ENCODE assay signal across 23 mouse cellular contexts in the genomic region with DNA sequence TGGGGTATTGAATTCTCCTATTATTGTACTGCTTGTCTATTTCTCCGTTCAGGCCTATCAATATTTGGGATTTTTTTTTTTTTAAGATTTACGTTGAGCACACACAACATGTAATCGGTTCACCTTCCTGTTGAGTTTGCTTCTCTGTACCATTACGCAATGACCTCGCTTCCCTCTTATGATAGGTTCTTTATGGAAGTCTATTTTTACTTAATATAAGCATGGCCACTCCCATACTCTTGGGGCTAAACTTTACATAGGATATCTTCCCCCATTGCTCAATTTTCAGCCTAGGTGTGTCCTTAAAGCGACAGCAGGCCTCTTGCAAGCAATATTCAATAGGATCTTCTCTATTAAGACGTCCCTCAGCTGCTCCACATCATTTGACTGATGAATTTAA.
DNase-seq lines count a peak whose midpoint lies in the region; ATAC-seq and TF ChIP-seq lines count a peak whose summit lies in the region.
"Had no signal": no experiment of that assay in that cellular context is flagged by ENCODE, and none has a peak within 500 bp of the region (broad histone marks: within the 10 kb centered on the region; RNA-seq: fewer than 3 reads in every experiment).

No protein-coding gene starts in this region.

- H3K9ac ChIP-seq in midbrain, embryonic 11.5 days (ENCODE audit: low read length) = no peak overlapping the region
- H3K9ac ChIP-seq in midbrain, embryonic 14.5 days (replicated peaks; ENCODE audit: low read length) = no peak overlapping the region
- no peak overlapping the region for H3K9ac ChIP-seq in intestine, postnatal 0 days (ENCODE audit: low read depth, low read length)
- H3K9ac ChIP-seq in hindbrain, embryonic 11.5 days (ENCODE audit: low read depth, low read length) = no peak overlapping the region
- H3K9ac ChIP-seq: embryonic facial prominence, embryonic 12.5 days; forebrain, embryonic 13.5 days; forebrain, embryonic 15.5 days; forebrain, postnatal 0 days had no signal

- H3K9me3 ChIP-seq in midbrain, embryonic 11.5 days (ENCODE audit: control insufficient read depth, low read length) = no peaks in the 10 kb centered on the region
- H3K9me3 ChIP-seq in midbrain, embryonic 14.5 days (ENCODE audit: control insufficient read depth, low read length) = no peaks in the 10 kb centered on the region
- no peaks in the 10 kb centered on the region for H3K9me3 ChIP-seq in intestine, postnatal 0 days (ENCODE audit: control insufficient read depth)
- no peaks in the 10 kb centered on the region for H3K9me3 ChIP-seq in hindbrain, embryonic 11.5 days (ENCODE audit: control insufficient read depth, low read length)
- H3K9me3 ChIP-seq: embryonic facial prominence, embryonic 10.5 days; embryonic facial prominence, embryonic 12.5 days; forebrain, embryonic 13.5 days; forebrain, embryonic 15.5 days had no signal

- no peak for TF ChIP-seq CTCF in intestine, postnatal 0 days (IDR thresholded peaks at IDR 0.05; ENCODE audit: low read depth)

- ATAC-seq in midbrain, embryonic 11.5 days (ENCODE audit: low FRiP score) = no peak
- no peak for ATAC-seq in midbrain, embryonic 14.5 days (ENCODE audit: low FRiP score, low TSS enrichment)
- ATAC-seq in intestine, postnatal 0 days = no peak
- no peak for ATAC-seq in hindbrain, embryonic 11.5 days (ENCODE audit: low FRiP score)
- ATAC-seq: activated CD4-positive, CD25-positive, alpha-beta regulatory T cell, adult 4 months; CD4-positive, CD25-positive, alpha-beta regulatory T cell, adult 4 months; forebrain, embryonic 13.5 days; forebrain, embryonic 15.5 days; forebrain, postnatal 0 days; Patski had no signal

- H3K4me2 ChIP-seq in midbrain, embryonic 11.5 days = no peak overlapping the region
- H3K4me2 ChIP-seq in midbrain, embryonic 14.5 days (ENCODE audit: low read length) = no peak overlapping the region
- H3K4me2 ChIP-seq in intestine, postnatal 0 days (replicated peaks; ENCODE audit: low read depth) = 0 out of 2 replicates have a peak overlapping the region, but pooled peaks have one; percentile 17
- no peak overlapping the region for H3K4me2 ChIP-seq in hindbrain, embryonic 11.5 days (replicated peaks; ENCODE audit: low read depth, low read length)
- H3K4me2 ChIP-seq: embryonic facial prominence, embryonic 12.5 days; forebrain, embryonic 13.5 days; forebrain, embryonic 15.5 days had no signal

- no peaks in the 10 kb centered on the region for H3K4me1 ChIP-seq in midbrain, embryonic 11.5 days (ENCODE audit: control insufficient read depth, insufficient read depth, low read length)
- no peaks in the 10 kb centered on the region for H3K4me1 ChIP-seq in midbrain, embryonic 14.5 days (ENCODE audit: control insufficient read depth, insufficient read depth, low read length)
- no peaks in the 10 kb centered on the region for H3K4me1 ChIP-seq in intestine, postnatal 0 days (replicated peaks; ENCODE audit: control insufficient read depth, insufficient read depth, low read length)
- no peaks in the 10 kb centered on the region for H3K4me1 ChIP-seq in hindbrain, embryonic 11.5 days (replicated peaks; ENCODE audit: control insufficient read depth, insufficient read depth, low read length)
- H3K4me1 ChIP-seq: embryonic facial prominence, embryonic 12.5 days; forebrain, embryonic 13.5 days; forebrain, embryonic 15.5 days had no signal

- H3K27me3 ChIP-seq in midbrain, embryonic 11.5 days (ENCODE audit: control insufficient read depth, insufficient read depth, low read length) = no peaks in the 10 kb centered on the region
- no peaks in the 10 kb centered on the region for H3K27me3 ChIP-seq in midbrain, embryonic 14.5 days (ENCODE audit: control insufficient read depth, insufficient read depth, low read length)
- H3K27me3 ChIP-seq in intestine, postnatal 0 days (replicated peaks; ENCODE audit: control insufficient read depth, insufficient read depth, low read length) = no peaks in the 10 kb centered on the region
- H3K27me3 ChIP-seq in hindbrain, embryonic 11.5 days (ENCODE audit: control insufficient read depth, insufficient read depth, low read length) = no peaks in the 10 kb centered on the region
- H3K27me3 ChIP-seq: CH12.LX; embryonic facial prominence, embryonic 12.5 days; forebrain, embryonic 13.5 days; forebrain, embryonic 15.5 days; Patski had no signal

- H3K27ac ChIP-seq in midbrain, embryonic 11.5 days (ENCODE audit: low read depth, low read length) = no peak overlapping the region
- H3K27ac ChIP-seq in midbrain, embryonic 14.5 days (replicated peaks; ENCODE audit: low read depth, low read length) = no peak overlapping the region
- no peak overlapping the region for H3K27ac ChIP-seq in intestine, postnatal 0 days (ENCODE audit: low read depth, low read length)
- no peak overlapping the region for H3K27ac ChIP-seq in hindbrain, embryonic 11.5 days (ENCODE audit: low read depth, low read length)
- H3K27ac ChIP-seq: embryonic facial prominence, embryonic 10.5 days; embryonic facial prominence, embryonic 12.5 days; forebrain, embryonic 13.5 days; forebrain, embryonic 15.5 days had no signal

- peak; percentile 69 for DNase-seq in midbrain, embryonic 11.5 days (ENCODE audit: low spot score, missing footprints)
- DNase-seq in midbrain, embryonic 14.5 days = no peak
- DNase-seq in hindbrain, embryonic 11.5 days (ENCODE audit: low spot score) = no peak
- DNase-seq in cerebellum, adult 9-10 months = no peak
- DNase-seq: adrenal gland, adult 8-10 months; adrenal gland, postnatal 14 days; adrenal gland, postnatal 36 days; B cell, adult 2 months; cerebellum, adult 11-12 months; cerebellum, adult 2 months; cerebellum, adult 9-11 months; cerebellum, postnatal 25 days; forebrain, postnatal 0 days had no signal

- H3K36me3 ChIP-seq in midbrain, embryonic 11.5 days (ENCODE audit: control insufficient read depth, insufficient read depth, low read length) = no peaks in the 10 kb centered on the region
- no peaks in the 10 kb centered on the region for H3K36me3 ChIP-seq in midbrain, embryonic 14.5 days (ENCODE audit: control insufficient read depth, insufficient read depth, low read length)
- no peaks in the 10 kb centered on the region for H3K36me3 ChIP-seq in intestine, postnatal 0 days (ENCODE audit: control insufficient read depth, insufficient read depth)
- H3K36me3 ChIP-seq in hindbrain, embryonic 11.5 days (ENCODE audit: control insufficient read depth, insufficient read depth, low read length) = no peaks in the 10 kb centered on the region
- H3K36me3 ChIP-seq: embryonic facial prominence, embryonic 10.5 days; embryonic facial prominence, embryonic 12.5 days; forebrain, embryonic 15.5 days; G1E had no signal

- no peak overlapping the region for H3K4me3 ChIP-seq in midbrain, embryonic 11.5 days (ENCODE audit: low read depth, low read length)
- no peak overlapping the region for H3K4me3 ChIP-seq in midbrain, embryonic 14.5 days (replicated peaks; ENCODE audit: low read depth, low read length)
- H3K4me3 ChIP-seq in intestine, postnatal 0 days (ENCODE audit: low read depth, low read length) = no peak overlapping the region
- H3K4me3 ChIP-seq in hindbrain, embryonic 11.5 days (ENCODE audit: low read depth, low read length) = no peak overlapping the region
- H3K4me3 ChIP-seq: embryonic facial prominence, embryonic 10.5 days; embryonic facial prominence, embryonic 12.5 days; forebrain, embryonic 13.5 days; forebrain, embryonic 15.5 days had no signal

- WGBS in midbrain, embryonic 11.5 days = 93% methylated on average over 7 of the region's 7 CpGs
- 91% methylated on average over 7 of the region's 7 CpGs for WGBS in midbrain, embryonic 14.5 days
- 57% methylated on average over 7 of the region's 7 CpGs for WGBS in intestine, postnatal 0 days
- WGBS in hindbrain, embryonic 11.5 days = 83% methylated on average over 7 of the region's 7 CpGs
